Mouse (Mus musculus) B cell, adult (primary cell): Measurements from ENCODE around the gene Twistnb. TPM values are rescaled to one million over a fixed set of nuclear protein-coding genes. Genes with fewer than 3 reads are reported as not detected.

Experiments
- total RNA-seq: library from RNA; stranded (reverse); gene quantifications from 4 replicates; pipeline ENCODE4 v1.2.4, GENCODE M21; 2023; ENCODE audit not compliant: inconsistent age

Twistnb gene
- 60.0 to 71.9 TPM (median 65.1 TPM) in 4 replicates for total RNA-seq

DNA sequence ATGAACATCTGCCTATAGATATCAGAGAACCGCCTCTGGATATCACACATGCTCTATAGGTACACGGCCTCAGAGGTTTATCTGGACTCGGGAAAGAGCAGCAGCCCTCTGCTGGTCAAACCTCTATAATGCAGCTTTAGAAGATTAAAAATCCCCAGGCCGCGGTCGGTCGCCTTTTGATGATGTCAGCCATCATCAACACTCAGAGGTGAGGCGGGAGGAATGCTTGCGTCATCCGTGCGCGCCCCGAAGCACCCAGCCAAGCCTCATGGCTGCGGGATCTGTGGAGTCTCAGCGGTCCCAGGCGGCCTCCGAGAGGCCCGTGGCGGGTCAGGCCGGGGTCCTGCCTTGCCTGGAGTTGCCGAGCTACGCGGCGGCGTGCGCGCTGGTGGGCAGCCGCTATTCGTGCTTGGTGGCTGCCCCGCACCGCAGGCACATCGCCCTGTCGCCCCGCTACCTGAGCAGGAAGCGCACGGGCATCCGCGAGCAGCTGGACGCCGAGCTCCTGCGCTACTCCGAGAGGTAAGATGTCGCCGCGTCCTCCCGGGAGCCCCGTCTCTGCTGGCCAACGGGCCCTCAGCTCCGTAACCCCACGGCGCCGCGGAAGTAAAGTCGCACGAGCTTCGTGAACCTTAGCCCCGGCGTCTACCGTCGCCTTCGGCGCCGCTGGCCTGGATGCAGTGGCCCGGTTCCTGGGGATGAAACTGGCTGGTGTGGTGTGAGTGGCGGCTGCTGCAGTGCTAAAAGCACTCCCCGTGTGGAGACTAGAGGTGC lies at the start of gene Twistnb:
TSS of gene Twistnb (plus strand) at position 249 of the 774 bp plus-strand sequence.

DNA sequence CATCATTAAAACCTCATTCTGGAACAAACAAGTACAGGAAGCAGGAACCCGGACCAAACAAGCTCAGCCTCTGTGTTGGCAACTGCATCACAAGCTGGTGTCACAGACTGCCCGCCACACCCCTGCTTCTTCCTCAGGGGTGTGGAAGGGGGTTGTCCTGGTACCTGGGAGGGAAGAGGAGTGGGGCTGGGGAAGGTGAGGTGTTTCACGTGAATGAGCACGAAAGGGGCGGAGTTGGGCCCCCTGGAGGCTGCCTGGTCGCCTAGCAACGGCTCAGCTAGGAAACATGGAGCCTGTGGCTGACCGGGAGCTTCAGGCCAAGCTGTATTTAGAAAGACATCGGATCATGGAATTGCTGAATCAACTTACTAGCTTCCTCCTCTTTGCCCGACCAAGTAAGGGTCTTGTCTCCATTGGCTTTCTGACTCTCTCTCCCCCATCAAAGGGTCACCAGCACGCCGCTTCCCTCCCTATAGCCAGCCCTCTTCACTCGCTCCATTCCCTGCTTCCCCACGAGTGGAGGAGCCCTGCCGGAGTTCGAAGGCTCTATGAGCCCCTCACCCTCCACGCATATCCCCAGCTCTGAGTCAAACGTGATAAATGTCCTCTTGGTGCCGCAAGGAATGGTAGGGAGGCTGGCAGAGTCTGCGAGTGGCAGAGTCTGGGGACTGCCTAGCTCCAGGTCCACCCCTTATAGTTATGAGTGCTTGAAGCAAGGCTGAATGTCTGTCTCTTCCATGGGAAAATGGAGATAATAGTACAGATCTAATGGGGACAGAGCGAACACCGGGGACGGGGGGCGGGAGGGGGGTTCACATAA lies 34.4 kb upstream of the Twistnb start, which contains the start of gene Efcab10:
TSS of gene Efcab10 (plus strand) at position 51 of the 820 bp plus-strand sequence.

Other genes starting within 250 kb of the Twistnb start
- not detected in 4 replicates for gene Efcab10, start 34.8 kb upstream of the Twistnb start, total RNA-seq